In the genomic region with DNA sequence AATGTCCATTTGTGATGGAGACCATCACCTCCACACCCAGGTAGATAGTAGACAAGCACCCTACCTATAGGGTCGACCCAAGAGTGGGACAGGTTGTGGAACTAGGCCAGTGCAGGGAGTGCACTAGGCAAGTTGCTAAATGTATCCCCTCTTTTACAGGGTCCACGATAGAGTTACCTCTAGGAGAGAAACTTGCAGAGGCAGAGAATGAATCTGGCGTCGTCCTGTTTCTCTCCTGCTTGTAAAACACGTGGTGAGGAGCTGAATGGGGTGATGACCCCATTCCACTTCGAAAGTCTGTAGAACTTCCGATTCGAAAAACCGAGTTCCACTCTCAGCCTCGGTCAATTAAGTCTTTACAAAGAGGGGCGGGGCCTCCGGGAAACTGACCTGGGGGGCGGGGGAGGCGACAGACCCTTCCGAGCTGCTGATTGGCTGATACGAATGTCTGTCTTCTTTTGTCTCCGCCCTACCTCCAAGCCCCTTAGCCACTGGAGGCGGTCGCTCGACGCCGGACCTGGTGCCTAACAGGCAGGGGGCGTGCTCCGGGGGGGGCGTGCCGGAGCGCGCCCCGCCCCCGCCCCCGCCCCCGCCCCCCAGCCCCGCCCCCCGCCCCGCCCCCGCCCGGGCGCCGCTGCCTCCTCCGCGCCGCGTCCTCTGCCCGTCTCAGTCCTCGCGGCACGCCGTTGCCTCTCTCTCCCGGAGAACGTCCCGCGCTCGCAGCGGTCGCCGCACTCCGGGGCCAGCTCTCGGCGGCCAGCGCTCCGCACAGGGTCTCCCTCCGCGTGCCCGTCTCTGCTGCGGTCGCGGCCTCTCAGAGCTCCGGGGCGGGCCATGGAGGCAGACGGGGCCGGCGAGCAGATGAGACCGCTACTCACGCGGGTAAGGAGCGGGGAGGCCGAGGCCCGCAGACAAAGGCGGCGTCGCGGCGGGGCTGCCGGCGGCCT, we compare ENCODE assay signal across 8 mouse cellular contexts. TPM values are rescaled to one million over a fixed set of nuclear protein-coding genes. Genes with fewer than 3 reads are reported as not detected.
A peak's percentile ranks its signal among the peaks of the same experiment; 100 is the strongest.
DNase-seq lines count a peak whose midpoint lies in the region; ATAC-seq and TF ChIP-seq lines count a peak whose summit lies in the region.

No protein-coding gene starts in this region.

- peaks cover 3% of the 10 kb centered on the region; the same call in 1 of the 2 replicates for H3K4me1 ChIP-seq in bone marrow, adult 2 months (ENCODE audit: control insufficient read depth, insufficient read depth, low read length)
- peaks cover 11% of the 10 kb centered on the region for H3K4me1 ChIP-seq in embryonic facial prominence, embryonic 15.5 days
- H3K4me1 ChIP-seq in limb, embryonic 14.5 days (ENCODE audit: control insufficient read depth, insufficient read depth, low read length), result peaks cover 9% of the 10 kb centered on the region
- peaks cover 10% of the 10 kb centered on the region for H3K4me1 ChIP-seq in midbrain, postnatal 0 days (ENCODE audit: insufficient read depth, low read length)

- peak overlapping the region; percentile 76 for H3K4me3 ChIP-seq in bone marrow, adult 2 months (replicated peaks; ENCODE audit: control insufficient read depth, low read depth, low read length)
- peak overlapping the region; percentile 85 for H3K4me3 ChIP-seq in embryonic facial prominence, embryonic 15.5 days (replicated peaks)
- peak overlapping the region; percentile 81 for H3K4me3 ChIP-seq in limb, embryonic 14.5 days (replicated peaks; ENCODE audit: low read length)
- H3K4me3 ChIP-seq in midbrain, postnatal 0 days (ENCODE audit: low read depth, low read length), result peak overlapping the region; percentile 92

- H3K27ac ChIP-seq in bone marrow, adult 2 months (ENCODE audit: control insufficient read depth, insufficient read depth, low read depth, low read length, poor library complexity), result peak overlapping the region; percentile 89
- peak overlapping the region; percentile 97 for H3K27ac ChIP-seq in embryonic facial prominence, embryonic 15.5 days (replicated peaks)
- peak overlapping the region; percentile 97 for H3K27ac ChIP-seq in limb, embryonic 14.5 days (replicated peaks; ENCODE audit: low read depth, low read length)
- H3K27ac ChIP-seq in midbrain, postnatal 0 days (ENCODE audit: low read depth, low read length), result peak overlapping the region; percentile 96

- H3K27me3 ChIP-seq in embryonic facial prominence, embryonic 15.5 days, result no peaks in the 10 kb centered on the region
- no peaks in the 10 kb centered on the region for H3K27me3 ChIP-seq in limb, embryonic 14.5 days (ENCODE audit: control insufficient read depth, insufficient read depth, low read length)
- no peaks in the 10 kb centered on the region for H3K27me3 ChIP-seq in midbrain, postnatal 0 days (ENCODE audit: insufficient read depth, low read length)

- peak overlapping the region; percentile 55 for H3K4me2 ChIP-seq in embryonic facial prominence, embryonic 15.5 days (replicated peaks)
- peak overlapping the region; percentile 47 for H3K4me2 ChIP-seq in limb, embryonic 14.5 days (replicated peaks; ENCODE audit: low read depth, low read length, severe bottlenecking)
- peak overlapping the region; percentile 59 for H3K4me2 ChIP-seq in midbrain, postnatal 0 days (ENCODE audit: low read depth, low read length, poor library complexity, severe bottlenecking)

- WGBS in bone marrow, adult 2 months, result under 1% methylated on average over 80 of the region's 85 CpGs
- WGBS in embryonic facial prominence, embryonic 15.5 days, result under 1% methylated on average over 74 of the region's 85 CpGs
- WGBS in limb, embryonic 14.5 days, result under 1% methylated on average over 25 of the region's 85 CpGs
- under 1% methylated on average over 44 of the region's 85 CpGs for WGBS in midbrain, postnatal 0 days

- H3K9ac ChIP-seq in embryonic facial prominence, embryonic 15.5 days, result peak overlapping the region; percentile 94
- H3K9ac ChIP-seq in limb, embryonic 14.5 days (ENCODE audit: low read depth, low read length, severe bottlenecking), result peak overlapping the region; percentile 98
- peak overlapping the region; percentile 97 for H3K9ac ChIP-seq in midbrain, postnatal 0 days (replicated peaks; ENCODE audit: low read length, poor library complexity, severe bottlenecking)

- H3K9me3 ChIP-seq in embryonic facial prominence, embryonic 15.5 days (replicated peaks), result no peaks in the 10 kb centered on the region
- H3K9me3 ChIP-seq in limb, embryonic 14.5 days (ENCODE audit: control insufficient read depth, low read length), result no peaks in the 10 kb centered on the region
- H3K9me3 ChIP-seq in midbrain, postnatal 0 days (ENCODE audit: low read length), result no peaks in the 10 kb centered on the region

- DNase-seq in 416B (ENCODE audit: low read depth), result peak; percentile 99
- DNase-seq in heart, adult 8-10 months (ENCODE audit: low spot score), result peak; percentile 93
- DNase-seq in kidney, adult 9 months, result peak; percentile 92
- DNase-seq in limb, embryonic 14.5 days (ENCODE audit: low spot score), result peak; percentile 97
- peak; percentile 98 for DNase-seq in midbrain, postnatal 0 days (ENCODE audit: low spot score)
- peak; percentile 78 to 82 for DNase-seq in spleen, postnatal 14 days (ENCODE audit: low spot score in 2 of 2)

- peak; percentile 93 for TF ChIP-seq POLR2A in bone marrow, adult 2 months (IDR thresholded peaks at IDR 0.05; ENCODE audit: borderline replicate concordance, control insufficient read depth, low read depth, low read length)
- peak; percentile 92; the same call in 1 of the 2 replicates for TF ChIP-seq POLR2A in limb, embryonic 14.5 days (IDR thresholded peaks at IDR 0.05; ENCODE audit: borderline replicate concordance, extremely low read depth, insufficient read depth, insufficient read length)

- TF ChIP-seq CTCF in bone marrow, adult 2 months (IDR thresholded peaks at IDR 0.05; ENCODE audit: control insufficient read depth, insufficient read depth, low read length), result no peak
- peak; percentile 54 for TF ChIP-seq CTCF in midbrain, postnatal 0 days (IDR thresholded peaks at IDR 0.05)

- H3K36me3 ChIP-seq in embryonic facial prominence, embryonic 15.5 days, result no peaks in the 10 kb centered on the region
- H3K36me3 ChIP-seq in limb, embryonic 14.5 days (ENCODE audit: control insufficient read depth, insufficient read depth, low read length), result no peaks in the 10 kb centered on the region
- H3K36me3 ChIP-seq in midbrain, postnatal 0 days (ENCODE audit: insufficient read depth, low read length), result no peaks in the 10 kb centered on the region

- ATAC-seq in embryonic facial prominence, embryonic 15.5 days (ENCODE audit: insufficient number of reproducible peaks, low FRiP score, low TSS enrichment, low read depth), result peak; percentile 98
- peak; percentile 98 for ATAC-seq in limb, embryonic 14.5 days (ENCODE audit: low FRiP score, low read depth)
- ATAC-seq in midbrain, postnatal 0 days (ENCODE audit: low FRiP score), result peak; percentile 97

RNA-seq across cellular contexts. Expression of a gene that starts 0.6 kb away (rescaled TPM):
- 5.6 and 11.0 TPM in 2 replicates for polyA plus RNA-seq in bone marrow, adult 2 months (2011; ENCODE audit: insufficient read depth, insufficient read length, low replicate concordance, missing spikeins)
- polyA plus RNA-seq in embryonic facial prominence, embryonic 15.5 days (2015; fragmentation: Nextera tagmentation; extraction: Ambion mirVana), result 15.3 and 15.7 TPM in 2 replicates
- 10 to 100 TPM; 15.5 to 18.1 (median 16.9) TPM for total RNA-seq in heart, adult 8-10 months (2022)
- polyA plus RNA-seq in limb, embryonic 14.5 days (2012; rRNA removed), result 13.8 and 16.0 TPM in 2 replicates
- 11.7 and 14.5 TPM in 2 replicates for polyA plus RNA-seq in limb, embryonic 14.5 days (2014; fragmentation: Nextera tagmentation; extraction: Ambion mirVana)
- total RNA-seq in midbrain, postnatal 0 days (2014; rRNA removed), result 48.0 and 51.5 TPM in 2 replicates
- polyA plus RNA-seq in midbrain, postnatal 0 days (2015; fragmentation: Nextera tagmentation; extraction: Ambion mirVana), result 17.4 and 20.7 TPM in 2 replicates

Comparison
In these comparisons a context has a peak if more than half of its experiments do, and no peak if none do; other contexts are left out.
1. Peak in every context shown above with its lines: DNase-seq, ATAC-seq, H3K4me3 ChIP-seq and H3K27ac ChIP-seq.